Mouse (Mus musculus) thymus, adult 2 months (tissue): ENCODE measurements around the gene Qrsl1. TPM values are rescaled to one million over a fixed set of nuclear protein-coding genes. Genes with fewer than 3 reads are reported as not detected.

Experiments
- DNase-seq: peaks from one replicate; pipeline ENCODE4 v3.0.0; 2021
- H3K27ac ChIP-seq: fragments of 200-500 bp; 2 replicates; pipeline ENCODE4 v1.5.1; 2012; ENCODE audit warnings: low read length, control low read depth; ENCODE audit not compliant: control insufficient read depth, insufficient read depth
- H3K27me3 ChIP-seq: fragments of 200-500 bp; 2 replicates; pipeline ENCODE4 v1.6.1; 2012; ENCODE audit warnings: mild to moderate bottlenecking, low read length, moderate library complexity, mixed read lengths; ENCODE audit not compliant: control insufficient read depth, insufficient read depth
- H3K36me3 ChIP-seq: fragments of 200-500 bp; 2 replicates; pipeline ENCODE4 v1.6.1; 2012; ENCODE audit warnings: mild to moderate bottlenecking, low read length, moderate library complexity; ENCODE audit not compliant: control insufficient read depth, insufficient read depth
- H3K4me1 ChIP-seq: fragments of 200-500 bp; replicated peaks from 2 replicates; pipeline ENCODE4 v1.6.1; 2012; ENCODE audit warnings: low read length; ENCODE audit not compliant: control insufficient read depth, insufficient read depth
- H3K4me3 ChIP-seq: fragments of 200-500 bp; 2 replicates; pipeline ENCODE4 v1.5.1; 2012; ENCODE audit warnings: mild to moderate bottlenecking, low read length, control low read depth, moderate library complexity; ENCODE audit not compliant: control insufficient read depth, insufficient read depth
- CTCF ChIP-seq: fragments of 200-500 bp; IDR thresholded peaks from 2 replicates; pipeline ENCODE4 v1.5.1; 2012; ENCODE audit warnings: mild to moderate bottlenecking, control low read depth, low read length, moderate library complexity, borderline replicate concordance; ENCODE audit not compliant: control insufficient read depth, poor library complexity, insufficient read depth; ENCODE audit errors: extremely low read depth
- POLR2A ChIP-seq: fragments of 200-500 bp; IDR thresholded peaks from 2 replicates; pipeline ENCODE4 v1.6.1; 2012; ENCODE audit warnings: mild to moderate bottlenecking, low read length, control low read depth, moderate library complexity; ENCODE audit not compliant: control insufficient read depth, poor library complexity, insufficient read depth; ENCODE audit errors: extremely low read depth
- WGBS: fragments of 180-500 bp; shearing (Covaris S2); methylation state at CpG from one replicate; pipeline ENCODE4 v1.1.7; 2018; 5-methylcytosine and 5-hydroxymethylcytosine counted together
- polyA plus RNA-seq: library from polyadenylated mRNA; depleted of rRNA; stranded (reverse); fragments of >200 nt; gene quantifications from 2 replicates; pipeline ENCODE4 v1.2.3, GENCODE M21; 2012; rRNA removed

The Qrsl1 gene
- polyA plus RNA-seq, 1 experiment = 14.9 TPM

DNA sequence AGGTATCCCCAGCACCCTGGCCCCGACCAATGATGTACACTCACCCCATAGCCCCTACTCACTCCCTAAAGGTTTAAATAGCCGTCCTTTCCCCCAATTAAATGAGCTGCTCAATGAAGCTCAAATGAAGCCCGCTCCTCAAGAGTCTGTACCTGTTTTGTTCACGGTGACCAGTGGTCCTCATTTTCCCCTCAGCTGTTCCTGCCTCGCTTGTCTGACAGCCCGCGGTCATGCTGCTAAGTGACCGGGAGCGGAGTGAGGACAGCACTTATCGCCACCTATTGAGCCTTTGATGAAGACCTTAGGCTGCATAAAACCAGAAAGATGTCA is 72.9 kb downstream of the Qrsl1 start:
- 97% methylated on average over 10 of the region's 10 CpGs for WGBS

DNA sequence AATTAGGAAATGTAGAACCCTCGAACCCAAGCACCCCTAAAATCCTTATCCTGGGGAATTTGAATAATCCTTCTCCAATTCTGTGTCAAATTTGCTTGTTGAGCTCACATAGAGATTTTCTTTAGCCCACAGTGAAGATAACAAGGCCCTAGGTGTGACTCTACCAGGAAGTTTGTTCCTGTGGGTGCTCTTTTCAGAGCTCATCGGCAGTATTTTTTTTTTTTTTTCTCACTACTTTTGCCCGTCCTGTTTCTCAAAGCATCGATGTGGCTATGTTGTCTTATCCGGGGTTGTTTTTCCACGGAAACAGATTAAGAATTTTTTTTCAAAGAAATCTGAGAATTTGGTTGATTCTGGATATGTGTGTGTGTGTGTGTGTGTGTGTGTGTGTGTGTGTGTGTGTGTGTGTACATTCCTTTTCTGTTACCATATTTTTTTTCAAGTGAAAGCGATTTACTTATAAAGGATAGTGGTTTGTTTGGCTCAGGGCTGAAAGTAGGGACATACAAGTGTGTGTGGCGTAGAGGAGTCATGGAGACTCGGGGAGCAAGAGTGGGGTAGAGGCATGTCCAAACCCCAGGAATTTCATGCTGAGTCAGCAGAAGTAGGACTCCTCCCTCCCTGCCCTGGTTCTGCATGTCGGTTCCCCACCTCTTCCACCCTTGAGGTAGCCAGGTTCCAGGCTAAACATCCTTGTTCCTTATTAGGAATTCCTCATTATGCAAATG is 73.4 kb downstream of the Qrsl1 start:
- Histone ChIP-seq H3K27me3 (no peaks in the 10 kb centered on the region), H3K36me3 (no peaks in the 10 kb centered on the region), H3K4me1 (peaks cover 4% of the 10 kb centered on the region; the same call in 1 of the 2 replicates), H3K27ac (no peak overlapping the region), H3K4me3 (no peak overlapping the region)
- 96% methylated on average over 10 of the region's 10 CpGs for whole genome bisulfite sequencing
- no peak for DNase-seq
- TF ChIP-seq POLR2A (no peak), CTCF (no peak)

More for the DNA sequence above, 72.9 kb downstream of the Qrsl1 start:
- peaks cover 4% of the 10 kb centered on the region; the same call in 1 of the 2 replicates for H3K4me1 ChIP-seq
- TF ChIP-seq CTCF (no peak), POLR2A (no peak)
- H3K36me3 ChIP-seq = no peaks in the 10 kb centered on the region
- no peaks in the 10 kb centered on the region for H3K27me3 ChIP-seq
- no peak overlapping the region for H3K27ac ChIP-seq
- no peak overlapping the region for H3K4me3 ChIP-seq
- DNase-seq = no peak

DNA sequence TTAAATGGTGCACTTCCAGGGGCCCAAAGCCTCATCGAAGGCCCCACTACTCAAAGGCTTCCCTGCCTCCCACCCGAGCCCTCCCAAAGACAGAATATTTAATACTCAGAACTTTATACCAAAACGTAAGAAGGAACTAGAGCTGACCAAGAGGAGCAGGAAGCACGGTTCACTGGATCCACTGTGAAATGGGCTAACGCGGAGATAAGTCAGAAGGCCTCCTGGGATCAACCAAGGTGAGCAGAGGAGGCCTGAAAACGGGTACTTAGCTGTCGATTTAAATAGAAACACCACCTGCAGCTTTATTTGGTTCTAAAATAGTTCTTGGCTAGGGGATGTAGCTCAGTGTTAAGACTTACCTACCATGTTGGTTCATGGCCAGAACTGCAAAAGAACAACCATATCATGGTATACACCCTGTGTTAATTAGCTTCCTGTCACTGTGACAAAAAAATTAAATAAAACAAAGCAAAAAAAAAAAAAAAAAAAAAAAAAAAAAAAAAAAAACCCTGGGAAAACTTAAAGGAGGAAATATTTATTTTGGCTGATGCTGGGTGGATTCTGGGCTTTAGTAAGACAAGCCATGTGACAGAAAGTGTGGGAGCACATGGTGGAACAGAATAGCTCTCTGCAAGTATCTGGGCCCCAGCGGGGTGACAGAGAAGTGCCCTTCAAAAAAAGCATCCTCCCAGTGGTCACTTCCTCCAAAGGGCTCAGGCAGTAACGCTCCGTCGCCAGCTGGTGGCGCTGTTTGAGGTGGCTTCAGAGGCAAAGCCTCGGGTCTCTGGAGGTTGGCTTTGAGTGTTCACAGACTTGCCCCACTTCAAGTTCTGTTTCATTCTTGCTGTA is 74.5 kb downstream of the Qrsl1 start:
- H3K27ac ChIP-seq = no peak overlapping the region
- TF ChIP-seq CTCF (peak; percentile 52; the same call in 1 of the 2 replicates), POLR2A (no peak)
- 89% methylated on average over 14 of the region's 14 CpGs for WGBS
- no peak overlapping the region for H3K4me3 ChIP-seq
- no peaks in the 10 kb centered on the region for H3K36me3 ChIP-seq
- DNase-seq = no peak
- peaks cover 4% of the 10 kb centered on the region; the same call in 1 of the 2 replicates for H3K4me1 ChIP-seq
- H3K27me3 ChIP-seq = no peaks in the 10 kb centered on the region

DNA sequence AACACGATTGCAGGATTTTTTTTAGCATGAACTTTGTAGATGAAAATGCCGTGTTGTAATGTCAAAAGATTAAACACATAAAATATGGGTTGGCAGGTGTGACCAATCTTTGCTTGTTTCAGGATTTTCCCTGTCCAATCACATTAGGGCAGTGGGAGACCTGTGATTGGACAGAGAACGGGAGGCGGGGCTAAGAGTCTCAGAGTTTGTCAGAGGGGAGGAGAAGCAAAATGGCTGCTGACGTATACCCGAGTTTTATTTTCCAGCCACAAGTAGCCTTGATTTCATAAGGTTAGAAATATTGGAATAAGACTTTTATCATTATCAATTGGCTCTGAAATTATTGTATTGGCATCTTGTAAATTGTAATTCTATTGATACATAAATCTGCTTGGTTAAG is 75.8 kb downstream of the Qrsl1 start:
- TF ChIP-seq POLR2A (no peak), CTCF (no peak)
- WGBS = 93% methylated on average over 6 of the region's 6 CpGs
- no peak for DNase-seq
- no peaks in the 10 kb centered on the region for H3K4me1 ChIP-seq
- no peak overlapping the region for H3K4me3 ChIP-seq
- H3K27me3 ChIP-seq = no peaks in the 10 kb centered on the region
- no peaks in the 10 kb centered on the region for H3K36me3 ChIP-seq
- H3K27ac ChIP-seq = no peak overlapping the region

DNA sequence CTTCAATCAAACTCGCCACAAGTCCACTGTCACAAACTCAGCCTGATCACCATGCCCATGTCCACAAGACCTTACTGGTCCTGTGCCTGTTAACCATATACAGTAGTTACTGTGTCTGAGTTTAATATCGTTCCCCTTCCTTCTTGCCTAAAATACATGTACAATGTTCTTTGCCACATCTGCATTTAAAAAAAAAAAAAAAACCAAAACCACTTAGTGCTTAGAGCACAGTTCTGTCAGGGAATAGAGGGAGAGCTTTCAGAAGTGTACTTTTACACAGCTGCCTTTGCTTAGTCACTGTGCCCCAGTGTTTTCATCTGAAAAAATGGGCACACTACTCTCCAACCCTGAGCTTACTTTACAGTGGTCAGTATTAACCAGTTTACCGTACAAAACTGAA is 76.8 kb downstream of the Qrsl1 start:
- H3K4me1 ChIP-seq = no peaks in the 10 kb centered on the region
- H3K27ac ChIP-seq = no peak overlapping the region
- WGBS = 72% methylated on average over 3 of the region's 3 CpGs
- no peaks in the 10 kb centered on the region for H3K36me3 ChIP-seq
- no peak overlapping the region for H3K4me3 ChIP-seq
- no peak for DNase-seq
- H3K27me3 ChIP-seq = no peaks in the 10 kb centered on the region
- TF ChIP-seq CTCF (no peak), POLR2A (no peak)

Other genes starting within 250 kb of the Qrsl1 start
- gene Rtn4ip1, start 62 bp upstream of the Qrsl1 start, polyA plus RNA-seq = 10.2 and 10.7 TPM in 2 replicates
- 6.9 and 7.0 TPM in 2 replicates for gene Crybg1, start 247.1 kb upstream of the Qrsl1 start, polyA plus RNA-seq